Mouse (Mus musculus): Measurements from ENCODE around the gene Slc22a18. TPM values are rescaled to one million over a fixed set of nuclear protein-coding genes. Genes with fewer than 3 reads are reported as not detected.

The Slc22a18 gene
- total and polyA plus RNA-seq, 3 experiments = 5.8 to 19.8 TPM; not detected in 1

DNA sequence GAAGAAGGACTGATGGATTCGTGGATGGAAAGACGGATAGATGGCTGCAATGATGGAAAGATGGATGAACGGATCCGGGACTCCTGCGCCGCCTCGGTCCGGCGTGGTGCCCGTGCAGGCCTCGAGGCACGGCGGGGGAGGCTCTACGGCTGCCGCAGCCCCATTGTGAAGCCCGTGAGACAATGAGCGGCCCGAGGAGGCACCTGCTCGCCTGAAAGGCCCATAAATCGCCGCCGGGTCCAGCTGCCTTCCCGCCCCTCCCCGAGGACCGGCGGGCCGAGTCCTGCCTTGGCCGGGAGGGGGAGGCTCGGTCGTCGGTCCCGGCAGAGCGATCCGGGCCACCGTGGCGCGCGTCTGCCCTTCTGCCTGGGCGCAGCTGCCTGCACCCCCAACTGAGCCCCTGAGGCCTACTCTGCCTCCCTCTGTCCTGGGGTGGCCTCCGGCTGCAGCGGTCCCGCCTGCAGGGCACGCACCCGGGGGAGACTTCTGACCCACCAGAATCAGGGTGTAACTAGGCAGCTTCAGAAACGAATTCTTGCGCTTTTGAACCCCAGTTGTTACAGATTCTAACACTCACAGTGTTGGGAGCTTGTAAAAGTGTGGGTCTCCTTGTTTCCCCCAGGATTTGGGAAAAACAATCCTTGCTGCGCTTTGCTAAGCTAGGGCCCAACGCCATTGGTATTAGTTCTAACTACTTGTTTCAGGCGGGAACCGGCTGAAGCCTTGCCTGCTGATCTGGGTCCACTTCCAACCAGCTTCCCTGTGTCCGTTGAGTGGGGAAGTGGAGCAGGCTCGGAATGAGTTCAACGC, 27.7 kb upstream of the Slc22a18 start:
- Histone ChIP-seq H3K27me3 (ENCODE audit: control insufficient read depth in 1 of 2, insufficient read depth in 2 of 2, low read length in 2 of 2) (peaks cover 0 to 1% of the 10 kb centered on the region in 2 experiments; a peak in 1 of 4 replicates), H3K4me1 (ENCODE audit: control insufficient read depth in 1 of 2, insufficient read depth in 2 of 2, low read length in 2 of 2) (no peaks in the 10 kb centered on the region), H3K27ac (ENCODE audit: control insufficient read depth, low read depth, low read length) (no peak overlapping the region), H3K9me3 (replicated peaks; ENCODE audit: insufficient read depth, low read length) (no peaks in the 10 kb centered on the region), H3K9ac (ENCODE audit: control insufficient read depth, low read depth, low read length, poor library complexity, severe bottlenecking) (no peak overlapping the region), H3K79me2 (ENCODE audit: control insufficient read depth, insufficient read depth, low read length, poor library complexity) (no peaks in the 10 kb centered on the region), H3K4me3 (ENCODE audit: control insufficient read depth in 1 of 2, insufficient read depth in 1 of 2, low read depth in 2 of 2, low read length in 2 of 2) (no peak overlapping the region), H3K36me3 (ENCODE audit: control insufficient read depth in 1 of 2, insufficient read depth in 2 of 2, low read length in 2 of 2) (no peaks in the 10 kb centered on the region)
- TF ChIP-seq MXI1 (IDR thresholded peaks at IDR 0.05; ENCODE audit: low read depth, low read length) (no peak), HCFC1 (IDR thresholded peaks at IDR 0.05; ENCODE audit: low read depth, low read length) (no peak), ZC3H11A (IDR thresholded peaks at IDR 0.05; ENCODE audit: low read depth, low read length) (no peak), USF2 (IDR thresholded peaks at IDR 0.05; ENCODE audit: borderline replicate concordance in 1 of 2, insufficient read depth in 1 of 2, low read depth in 1 of 2, low read length in 2 of 2) (no peak), ELF1 (IDR thresholded peaks at IDR 0.05; ENCODE audit: low read depth, low read length) (no peak), TBP (IDR thresholded peaks at IDR 0.05; ENCODE audit: low read depth, low read length) (no peak), BHLHE40 (IDR thresholded peaks at IDR 0.05; ENCODE audit: borderline replicate concordance, low read depth, low read length) (no peak), CHD2 (IDR thresholded peaks at IDR 0.05; ENCODE audit: low read length) (no peak), POLR2A (IDR thresholded peaks at IDR 0.05; ENCODE audit: control insufficient read depth in 1 of 2, insufficient read depth in 1 of 2, low read depth in 1 of 2, low read length in 2 of 2, poor library complexity in 1 of 2) (no peak), RAD21 (IDR thresholded peaks at IDR 0.05; ENCODE audit: low read depth, low read length) (no peak), SMC3 (IDR thresholded peaks at IDR 0.05; ENCODE audit: low read depth, low read length) (no peak), MYC (IDR thresholded peaks at IDR 0.05; ENCODE audit: low read depth, low read length) (no peak), MAFK (IDR thresholded peaks at IDR 0.05; ENCODE audit: borderline replicate concordance, low read depth, low read length) (no peak), ZKSCAN1 (IDR thresholded peaks at IDR 0.05; ENCODE audit: low read depth, low read length) (no peak), GATA1 (IDR thresholded peaks at IDR 0.05; ENCODE audit: low read depth, low read length) (no peak), UBTF (IDR thresholded peaks at IDR 0.05; ENCODE audit: borderline replicate concordance, insufficient read depth, low read depth, low read length) (no peak)
- DNase-seq (ENCODE audit: low read depth, low spot score) = no peak

DNA sequence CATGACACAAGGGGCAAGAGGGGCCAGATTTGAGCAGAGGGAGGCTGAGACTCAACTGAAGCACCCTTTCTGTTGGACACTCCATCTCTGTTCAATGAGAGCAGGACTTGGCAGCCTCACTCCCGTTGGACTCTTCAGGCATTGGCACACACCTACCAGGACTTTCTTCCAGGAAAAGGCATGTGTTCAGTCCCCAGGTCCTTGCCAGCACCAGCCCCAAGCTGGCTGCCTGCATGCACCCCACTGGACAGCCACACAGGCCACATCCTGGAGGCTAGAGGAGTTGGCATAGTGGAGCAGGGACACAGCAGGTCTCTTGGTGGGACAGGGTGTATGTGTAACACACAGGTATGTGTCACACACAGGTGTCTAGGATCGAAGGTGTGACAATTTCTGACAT, 26.4 kb upstream of the Slc22a18 start:
- no peaks in the 10 kb centered on the region for H3K4me1 ChIP-seq (ENCODE audit: control insufficient read depth in 1 of 2, insufficient read depth in 2 of 2, low read length in 2 of 2)
- H3K9me3 ChIP-seq (replicated peaks; ENCODE audit: insufficient read depth, low read length) = no peaks in the 10 kb centered on the region
- no peak for DNase-seq (ENCODE audit: low read depth, low spot score)
- no peaks in the 10 kb centered on the region for H3K79me2 ChIP-seq (ENCODE audit: control insufficient read depth, insufficient read depth, low read length, poor library complexity)
- no peak overlapping the region for H3K27ac ChIP-seq (ENCODE audit: control insufficient read depth, low read depth, low read length)
- TF ChIP-seq ZNF384 (IDR thresholded peaks at IDR 0.05; ENCODE audit: low read depth, low read length) = no peak
- no peak for TF ChIP-seq HCFC1 (IDR thresholded peaks at IDR 0.05; ENCODE audit: low read depth, low read length)
- TF ChIP-seq CHD2 (IDR thresholded peaks at IDR 0.05; ENCODE audit: low read length) = no peak
- TF ChIP-seq POLR2AphosphoS5 (IDR thresholded peaks at IDR 0.05; ENCODE audit: borderline replicate concordance, low read depth, low read length) = no peak
- TF ChIP-seq NELFE (IDR thresholded peaks at IDR 0.05; ENCODE audit: low read depth, low read length) = no peak
- TF ChIP-seq MAX (IDR thresholded peaks at IDR 0.05; ENCODE audit: low read length) = no peak
- no peak for TF ChIP-seq ZC3H11A (IDR thresholded peaks at IDR 0.05; ENCODE audit: low read depth, low read length)
- no peak for TF ChIP-seq MXI1 (IDR thresholded peaks at IDR 0.05; ENCODE audit: low read depth, low read length)
- TF ChIP-seq TAL1 (IDR thresholded peaks at IDR 0.05; ENCODE audit: low read length) = no peak
- TF ChIP-seq GATA1 (IDR thresholded peaks at IDR 0.05; ENCODE audit: low read depth, low read length) = no peak
- TF ChIP-seq MAZ (IDR thresholded peaks at IDR 0.05; ENCODE audit: low read depth, low read length) = no peak
- TF ChIP-seq USF2 (IDR thresholded peaks at IDR 0.05; ENCODE audit: borderline replicate concordance in 1 of 2, insufficient read depth in 1 of 2, low read depth in 1 of 2, low read length in 2 of 2) = no peak
- no peak for TF ChIP-seq KAT2A (conservative IDR thresholded peaks at IDR 0.05; ENCODE audit: low read depth, low read length)
- no peak for TF ChIP-seq USF1 (IDR thresholded peaks at IDR 0.05; ENCODE audit: low read depth, low read length)
- no peak for TF ChIP-seq ETS1 (IDR thresholded peaks at IDR 0.05; ENCODE audit: low read depth, low read length)
- no peak for TF ChIP-seq JUND (IDR thresholded peaks at IDR 0.05; ENCODE audit: low read depth, low read length)
- no peak for TF ChIP-seq E2F4 (IDR thresholded peaks at IDR 0.05; ENCODE audit: borderline replicate concordance, low read depth, low read length)
- TF ChIP-seq MAFK (IDR thresholded peaks at IDR 0.05; ENCODE audit: borderline replicate concordance, low read depth, low read length) = no peak
- TF ChIP-seq CTCF (IDR thresholded peaks at IDR 0.05 in 2 of 3, conservative IDR thresholded peaks at IDR 0.05 in 1 of 3; ENCODE audit: control insufficient read depth in 1 of 3, insufficient read depth in 1 of 3, low read depth in 2 of 3, low read length in 3 of 3, poor library complexity in 1 of 3, severe bottlenecking in 1 of 3) = no peak
- H3K4me3 ChIP-seq (ENCODE audit: control insufficient read depth in 1 of 2, insufficient read depth in 1 of 2, low read depth in 2 of 2, low read length in 2 of 2) = no peak overlapping the region
- H3K9ac ChIP-seq (ENCODE audit: control insufficient read depth, low read depth, low read length, poor library complexity, severe bottlenecking) = no peak overlapping the region
- H3K36me3 ChIP-seq (ENCODE audit: control insufficient read depth in 1 of 2, insufficient read depth in 2 of 2, low read length in 2 of 2) = no peaks in the 10 kb centered on the region
- H3K27me3 ChIP-seq (ENCODE audit: control insufficient read depth in 1 of 2, insufficient read depth in 2 of 2, low read length in 2 of 2) = peaks cover 0 to 1% of the 10 kb centered on the region in 2 experiments; a peak in 1 of 4 replicates
